Mouse (Mus musculus) embryonic fibroblast, embryonic 13.5 days (primary cell): ENCODE measurements around the gene Magel2.

Experiments
- CTCF ChIP-seq: IDR thresholded peaks from 2 replicates; pipeline ENCODE4 v1.5.1; 2011; ENCODE audit warnings: mild to moderate bottlenecking, control low read depth, low read length, moderate library complexity, borderline replicate concordance; ENCODE audit not compliant: insufficient read depth
- POLR2A ChIP-seq: IDR thresholded peaks from 2 replicates; pipeline ENCODE4 v1.6.1; 2011; ENCODE audit warnings: low read depth, mild to moderate bottlenecking, control low read depth, low read length, moderate library complexity

DNA sequence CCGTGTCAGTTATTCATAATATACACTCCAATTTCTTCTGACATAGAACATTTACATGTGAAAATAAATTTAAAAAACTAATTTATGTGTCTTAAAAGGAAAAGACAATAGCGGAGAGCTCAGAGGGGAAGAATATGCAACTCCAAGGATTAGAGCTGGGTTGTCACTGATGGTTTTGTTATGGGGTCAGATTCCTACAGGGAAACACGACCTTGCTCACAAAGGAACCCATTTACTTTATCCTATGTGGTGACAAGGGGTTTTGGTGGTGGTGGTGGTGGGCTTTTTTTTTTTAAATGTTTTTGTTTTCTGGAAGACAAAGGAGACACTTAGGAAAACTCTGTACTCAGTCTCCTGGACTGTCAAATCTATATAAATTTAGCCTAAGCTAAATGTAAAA is 31.0 kb downstream of the Magel2 start:
- no peak for TF ChIP-seq CTCF
- TF ChIP-seq POLR2A: no peak
